Mouse (Mus musculus) lung, postnatal 0 days (tissue): ENCODE data around the gene 1110008L16Rik. TPM values are rescaled to one million over a fixed set of nuclear protein-coding genes. Genes with fewer than 3 reads are reported as not detected.

ENCODE experiments used
- ATAC-seq: fragments of 200-750 bp; cut with Nextera tagmentation; 2 replicates; pipeline ENCODE4 v1.8.0; 2017; ENCODE audit warnings: moderate library complexity
- DNase-seq: peaks from one replicate; pipeline ENCODE4 v3.0.0-alpha.2; 2016; ENCODE audit warnings: low spot score
- H3K27ac ChIP-seq: fragments of 300-500 bp; sonication (generic); 2 replicates; pipeline ENCODE4 v1.5.1; 2014; ENCODE audit warnings: antibody characterized with exemption, mild to moderate bottlenecking, low read length, mixed read lengths
- H3K27me3 ChIP-seq: fragments of 300-500 bp; sonication (generic); replicated peaks from 2 replicates; pipeline ENCODE4 v1.6.1; 2014; ENCODE audit warnings: low read length, mixed read lengths; ENCODE audit not compliant: insufficient read depth
- H3K36me3 ChIP-seq: fragments of 300-500 bp; sonication (generic); 2 replicates; pipeline ENCODE4 v1.6.1; 2014; ENCODE audit warnings: low read length, mixed read lengths; ENCODE audit not compliant: insufficient read depth
- H3K4me1 ChIP-seq: fragments of 300-500 bp; sonication (generic); 2 replicates; pipeline ENCODE4 v1.6.1; 2014; ENCODE audit warnings: antibody characterized with exemption, low read depth, low read length, mixed read lengths; ENCODE audit not compliant: insufficient read depth
- H3K4me2 ChIP-seq: fragments of 300-500 bp; sonication (generic); replicated peaks from 2 replicates; pipeline ENCODE4 v1.6.1; 2014; ENCODE audit warnings: low read depth, mild to moderate bottlenecking, low read length, moderate library complexity, mixed read lengths
- H3K4me3 ChIP-seq: fragments of 300-500 bp; sonication (generic); 2 replicates; pipeline ENCODE4 v1.5.1; 2014; ENCODE audit warnings: low read depth, low read length
- H3K9ac ChIP-seq: fragments of 300-500 bp; sonication (generic); replicated peaks from 2 replicates; pipeline ENCODE4 v1.6.1; 2014; ENCODE audit warnings: low read depth, mild to moderate bottlenecking
- H3K9me3 ChIP-seq: fragments of 300-500 bp; sonication (generic); 2 replicates; pipeline ENCODE4 v1.6.1; 2016; ENCODE audit warnings: low read length, mixed read lengths
- CTCF ChIP-seq: IDR thresholded peaks from 2 replicates; pipeline ENCODE4 v1.5.1; 2016; ENCODE audit warnings: antibody characterized with exemption, mild to moderate bottlenecking
- EP300 ChIP-seq: IDR thresholded peaks from 2 replicates; pipeline ENCODE4 v1.6.1; 2016; ENCODE audit warnings: antibody characterized with exemption, mild to moderate bottlenecking, control low read depth
- WGBS: fragments of 180-500 bp; shearing (Covaris S2); extraction: QIAGEN DNeasy Blood & Tissue Kit; methylation state at CpG from one replicate; pipeline ENCODE4 v1.1.7; 2014; 5-methylcytosine and 5-hydroxymethylcytosine counted together
- polyA plus RNA-seq: library from polyadenylated mRNA; unstranded; fragments of >200 nt; fragmentation: Nextera tagmentation; extraction: Ambion mirVana; gene quantifications from 2 replicates; pipeline ENCODE4 v1.2.1, GENCODE M21; 2015

1110008L16Rik gene
- polyA plus RNA-seq, 1 experiment from 2014 or later: 8.1 TPM

GRCm38 (mm10) chr12:55399128-55399677 is 99.8 kb downstream of the 1110008L16Rik start:
- no peak for TF ChIP-seq EP300
- no peak for TF ChIP-seq CTCF
- Histone ChIP-seq H3K4me1 (peaks cover 13% of the 10 kb centered on the region; the same call in 1 of the 2 replicates), H3K27ac (peak overlapping the region; percentile 94), H3K4me2 (peak overlapping the region; percentile 53), H3K4me3 (peak overlapping the region; percentile 92), H3K27me3 (no peaks in the 10 kb centered on the region), H3K9ac (peak overlapping the region; percentile 95), H3K36me3 (no peaks in the 10 kb centered on the region), H3K9me3 (no peaks in the 10 kb centered on the region)
- under 1% methylated on average over 20 of the region's 20 CpGs for WGBS
- DNase-seq (peak; percentile 16), ATAC-seq (no peak; the same call in 1 of the 2 replicates)

GRCm38 (mm10) chr12:55407888-55408287 is 108.5 kb downstream of the 1110008L16Rik start:
- Histone ChIP-seq H3K27me3 (no peaks in the 10 kb centered on the region), H3K4me3 (no peak overlapping the region), H3K27ac (no peak overlapping the region), H3K36me3 (no peaks in the 10 kb centered on the region; the same call in 1 of the 2 replicates), H3K9ac (no peak overlapping the region), H3K4me2 (no peak overlapping the region), H3K4me1 (no peaks in the 10 kb centered on the region), H3K9me3 (no peaks in the 10 kb centered on the region)
- TF ChIP-seq EP300 (no peak), CTCF (no peak)
- DNase-seq (no peak), ATAC-seq (no peak)
- 74% methylated on average over 5 of the region's 5 CpGs for WGBS

- H3K27ac ChIP-seq: no peak overlapping the region
- 92% methylated on average over 5 of the region's 5 CpGs for WGBS
- H3K9ac ChIP-seq: no peak overlapping the region
- H3K9me3 ChIP-seq: no peaks in the 10 kb centered on the region
- H3K4me3 ChIP-seq: no peak overlapping the region
- peaks cover 18% of the 10 kb centered on the region; the same call in 1 of the 2 replicates for H3K36me3 ChIP-seq
- TF ChIP-seq CTCF (no peak), EP300 (no peak)
- no peak overlapping the region for H3K4me2 ChIP-seq
- DNase-seq (no peak), ATAC-seq (no peak)
- no peaks in the 10 kb centered on the region for H3K4me1 ChIP-seq
- H3K27me3 ChIP-seq: no peaks in the 10 kb centered on the region
Measured at GRCm38 (mm10) chr12:55415255-55415654, 115.9 kb downstream of the 1110008L16Rik start.

- Histone ChIP-seq H3K27me3 (no peaks in the 10 kb centered on the region), H3K9ac (no peak overlapping the region), H3K36me3 (peaks cover 18% of the 10 kb centered on the region; the same call in 1 of the 2 replicates), H3K9me3 (no peaks in the 10 kb centered on the region), H3K4me2 (no peak overlapping the region), H3K27ac (no peak overlapping the region), H3K4me1 (no peaks in the 10 kb centered on the region), H3K4me3 (no peak overlapping the region)
- DNase-seq (peak; percentile 24), ATAC-seq (peak; percentile 35)
- WGBS: 56% methylated on average over 1 of the region's 1 CpGs
- TF ChIP-seq CTCF: no peak
- no peak for TF ChIP-seq EP300
Measured at GRCm38 (mm10) chr12:55415762-55416161, 116.4 kb downstream of the 1110008L16Rik start.

GRCm38 (mm10) chr12:55420220-55420619 is 120.8 kb downstream of the 1110008L16Rik start:
- WGBS: 90% methylated on average over 24 of the region's 24 CpGs
- Histone ChIP-seq H3K27ac (no peak overlapping the region), H3K27me3 (no peaks in the 10 kb centered on the region), H3K9me3 (no peaks in the 10 kb centered on the region), H3K4me3 (no peak overlapping the region), H3K36me3 (peaks cover 8% of the 10 kb centered on the region; the same call in 1 of the 2 replicates), H3K9ac (no peak overlapping the region), H3K4me1 (no peaks in the 10 kb centered on the region), H3K4me2 (no peak overlapping the region)
- DNase-seq (no peak), ATAC-seq (no peak)
- TF ChIP-seq CTCF: no peak
- no peak for TF ChIP-seq EP300

GRCm38 (mm10) chr12:55422057-55422456 is 122.7 kb downstream of the 1110008L16Rik start:
- Histone ChIP-seq H3K9me3 (no peaks in the 10 kb centered on the region), H3K27ac (no peak overlapping the region), H3K4me1 (no peaks in the 10 kb centered on the region), H3K9ac (no peak overlapping the region), H3K4me3 (no peak overlapping the region), H3K36me3 (peaks cover 8% of the 10 kb centered on the region; the same call in 1 of the 2 replicates), H3K4me2 (no peak overlapping the region), H3K27me3 (no peaks in the 10 kb centered on the region)
- ATAC-seq (no peak), DNase-seq (peak; percentile 16)
- TF ChIP-seq EP300: no peak
- no peak for TF ChIP-seq CTCF
- 16% methylated on average over 3 of the region's 3 CpGs for WGBS

GRCm38 (mm10) chr12:55426300-55426699 is 126.9 kb downstream of the 1110008L16Rik start:
- ATAC-seq (no peak), DNase-seq (no peak)
- Histone ChIP-seq H3K9me3 (no peaks in the 10 kb centered on the region), H3K4me1 (no peaks in the 10 kb centered on the region), H3K4me3 (no peak overlapping the region), H3K36me3 (no peaks in the 10 kb centered on the region), H3K4me2 (no peak overlapping the region), H3K9ac (no peak overlapping the region), H3K27me3 (no peaks in the 10 kb centered on the region), H3K27ac (no peak overlapping the region)
- WGBS: 83% methylated on average over 7 of the region's 7 CpGs
- TF ChIP-seq CTCF: no peak
- TF ChIP-seq EP300: no peak
